Mouse (Mus musculus): ENCODE results near the gene Arhgap11a. TPM values are rescaled to one million over a fixed set of nuclear protein-coding genes. Genes with fewer than 3 reads are reported as not detected.

The Arhgap11a gene
- polyA plus RNA-seq, 1 experiment from 2014 or later, result 29.7 TPM

Other genes starting within 250 kb of the Arhgap11a start
- gene Grem1, start 90.0 kb downstream of the Arhgap11a start, polyA plus RNA-seq (2016; fragmentation: Nextera tagmentation; extraction: Ambion mirVana), result 0.13 and 0.19 TPM in 2 replicates
- not detected in 2 replicates for gene Scg5, start 19.5 kb downstream of the Arhgap11a start, polyA plus RNA-seq (2016; fragmentation: Nextera tagmentation; extraction: Ambion mirVana)
- 0.04 TPM in 1 of 2 replicates, not detected in the other for gene Gjd2, start 165.0 kb upstream of the Arhgap11a start, polyA plus RNA-seq (2016; fragmentation: Nextera tagmentation; extraction: Ambion mirVana)
- 9.2 and 20.4 TPM in 2 replicates for gene Actc1, start 204.9 kb upstream of the Arhgap11a start, polyA plus RNA-seq (2016; fragmentation: Nextera tagmentation; extraction: Ambion mirVana)

Measured in liver, embryonic 12.5 days (tissue).